Mouse (Mus musculus) thymus, adult 18-20 months (tissue): ENCODE results near the gene Cacna2d2.

Experiments used
- DNase-seq, 2 experiments: peaks; one replicate each; pipeline ENCODE4 v3.0.0; 2022; ENCODE audit warnings: mixed read lengths in 2 of 2

Gene Cacna2d2

GRCm38 (mm10) chr9:107464130-107464529 lies 64.7 kb downstream of the Cacna2d2 start:
- no peak for DNase-seq

DNA sequence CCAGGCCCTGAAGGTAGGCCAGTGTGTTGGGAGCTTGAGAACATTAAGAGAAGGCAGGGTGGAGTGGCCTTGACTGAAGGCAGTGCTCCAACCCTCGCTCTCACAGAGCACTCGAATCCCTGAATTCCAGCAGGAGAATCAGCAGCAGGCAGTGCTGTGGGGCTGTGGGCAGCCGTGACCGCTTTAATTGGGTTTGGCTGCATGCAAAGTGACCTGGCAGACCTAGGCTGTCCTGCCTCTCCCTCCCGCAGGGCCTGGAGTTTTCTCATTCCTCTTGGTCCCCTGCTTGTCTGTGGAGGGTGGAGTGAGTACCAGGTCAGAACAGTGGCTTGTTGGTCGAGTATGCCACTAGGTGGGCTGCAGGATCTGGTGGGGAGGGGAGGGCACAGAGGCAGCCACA lies 66.2 kb downstream of the Cacna2d2 start:
- no peak for DNase-seq

GRCm38 (mm10) chr9:107469213-107469795 lies 69.9 kb downstream of the Cacna2d2 start:
- no peak for DNase-seq

GRCm38 (mm10) chr9:107470427-107470826 lies 71.0 kb downstream of the Cacna2d2 start:
- no peak for DNase-seq

DNA sequence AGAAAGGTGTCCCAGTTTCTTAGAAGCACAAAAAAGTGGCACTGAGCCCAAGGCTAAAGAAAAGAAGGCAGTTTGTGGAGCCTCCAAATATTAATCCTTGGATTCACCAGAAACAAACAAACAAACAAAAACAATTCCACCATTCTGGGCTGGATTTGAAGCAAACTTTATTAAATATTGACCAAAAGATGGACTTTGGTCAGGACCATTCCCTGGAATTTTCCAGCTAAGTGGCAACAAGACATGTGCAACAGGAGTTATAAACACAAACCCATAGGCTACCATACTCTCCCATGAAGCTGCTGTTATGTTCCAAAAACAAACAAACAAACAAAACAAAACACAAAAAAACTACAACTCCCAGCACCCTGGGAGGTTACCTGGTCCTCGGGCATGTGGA lies 74.6 kb downstream of the Cacna2d2 start:
- no peak for DNase-seq

DNA sequence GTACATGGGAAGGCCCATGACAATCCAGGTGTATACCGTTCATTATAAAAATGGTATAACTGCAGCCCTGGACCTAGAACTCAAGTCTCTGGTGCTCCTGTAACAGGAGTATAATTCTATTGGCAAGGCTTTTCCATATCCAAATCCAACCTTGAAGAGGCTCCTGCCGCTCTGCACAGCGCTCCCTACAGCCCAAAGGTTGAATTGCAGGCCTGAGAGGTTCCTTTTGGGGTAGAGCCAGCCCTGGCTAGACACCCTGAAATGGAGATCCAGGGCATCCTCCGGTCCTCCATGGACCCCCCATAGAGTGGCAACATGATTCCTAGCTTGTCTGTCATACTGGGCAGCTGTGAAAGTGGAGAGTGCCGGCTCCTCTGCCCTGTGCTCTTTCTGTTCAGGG lies 79.6 kb downstream of the Cacna2d2 start:
- no peak for DNase-seq

GRCm38 (mm10) chr9:107479593-107479992 lies 80.2 kb downstream of the Cacna2d2 start:
- DNase-seq, result no peak

DNA sequence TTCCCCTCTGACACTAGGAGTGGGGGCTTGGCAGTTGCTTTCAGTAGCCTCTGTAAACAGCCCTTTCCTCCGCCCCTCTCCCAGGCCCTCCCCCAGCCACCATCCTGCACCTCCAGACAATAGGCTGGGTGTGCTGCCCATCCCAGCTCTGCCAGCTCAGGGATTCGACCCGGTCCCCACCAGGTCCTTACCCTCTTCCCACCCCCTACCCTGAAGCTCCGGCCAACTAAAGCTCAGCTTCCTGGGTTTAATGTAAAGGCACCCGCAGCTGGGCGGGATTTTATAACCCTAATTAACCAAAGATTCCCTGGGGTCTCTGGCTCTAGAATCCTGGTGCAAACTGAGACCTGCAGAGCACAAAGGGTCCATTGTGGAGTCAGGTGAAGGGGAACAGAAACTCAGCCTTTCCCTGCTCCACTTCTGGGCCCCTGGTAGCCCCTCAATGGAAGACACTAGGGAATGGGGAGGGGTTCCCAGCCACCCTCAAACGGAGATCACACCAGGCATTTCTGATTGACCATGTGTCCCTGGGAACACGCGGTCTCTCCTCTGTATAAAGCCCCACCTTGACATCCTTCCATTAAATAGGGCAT lies 81.2 kb downstream of the Cacna2d2 start:
- no peak for DNase-seq

DNA sequence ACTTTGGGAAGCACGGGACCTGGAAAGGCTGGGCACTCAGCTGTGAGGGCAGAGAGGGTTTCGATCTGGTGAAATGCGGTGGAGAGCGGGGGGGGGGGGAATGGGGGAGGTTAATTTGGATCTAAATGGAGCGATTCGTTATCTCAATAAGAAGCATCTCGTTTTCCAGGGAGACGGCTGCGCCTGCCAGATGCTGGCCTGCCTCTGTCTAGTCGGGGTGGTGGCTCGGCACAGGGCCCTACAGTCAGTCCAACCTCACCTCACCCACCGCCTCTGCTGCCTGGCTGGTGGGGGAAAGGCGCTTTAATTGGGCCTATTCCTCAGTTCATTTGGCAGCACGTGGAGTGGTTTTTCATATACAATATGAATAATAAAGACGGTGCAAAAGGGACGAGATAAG lies 81.9 kb downstream of the Cacna2d2 start:
- DNase-seq, result no peak

GRCm38 (mm10) chr9:107482004-107482403 lies 82.6 kb downstream of the Cacna2d2 start:
- DNase-seq, result no peak

DNA sequence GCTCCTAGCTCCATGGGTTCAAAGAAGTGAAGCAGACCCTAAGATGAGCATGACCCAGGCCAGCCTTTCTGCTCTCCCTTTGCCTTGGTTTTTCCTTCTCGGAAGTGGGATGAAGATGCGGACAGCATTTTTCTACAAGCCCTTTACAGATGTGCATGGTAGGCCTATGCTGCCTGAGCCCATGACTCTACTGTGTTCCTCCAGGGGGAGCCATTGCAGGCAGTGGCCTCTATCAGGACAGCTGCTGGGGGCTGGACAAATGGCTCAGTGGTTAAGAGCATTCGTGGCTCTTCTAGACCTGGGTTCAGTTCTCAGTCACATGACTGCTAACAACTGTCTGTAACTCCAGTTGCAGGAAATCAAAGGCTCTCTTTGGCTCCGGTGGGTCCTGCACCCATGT lies 83.4 kb downstream of the Cacna2d2 start:
- DNase-seq, result no peak

- DNase-seq, result no peak
Measured at GRCm38 (mm10) chr9:107483714-107484113, 84.3 kb downstream of the Cacna2d2 start.

- DNase-seq, result no peak
Measured at GRCm38 (mm10) chr9:107484302-107484701, 84.9 kb downstream of the Cacna2d2 start.

GRCm38 (mm10) chr9:107484766-107485165 lies 85.4 kb downstream of the Cacna2d2 start:
- no peak for DNase-seq

DNA sequence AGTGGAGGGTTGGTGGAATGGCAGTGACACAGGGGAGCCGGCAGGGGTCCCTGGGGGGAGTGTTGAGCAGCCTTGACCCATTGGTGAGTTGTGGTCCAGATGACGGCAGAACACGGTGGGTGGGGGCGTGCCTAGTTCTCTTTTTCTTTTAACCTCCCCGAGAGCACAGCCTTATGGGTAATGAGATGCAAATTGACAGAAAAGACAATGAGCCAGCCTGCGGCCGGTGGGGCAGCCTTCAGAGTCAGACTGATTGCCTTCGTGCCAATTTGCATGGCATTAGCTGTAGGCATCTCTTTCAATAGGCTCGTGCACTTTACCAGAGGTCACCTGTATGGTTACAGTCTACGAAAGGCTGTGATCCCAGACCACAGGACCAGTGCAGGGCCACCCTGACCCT lies 86.7 kb downstream of the Cacna2d2 start:
- DNase-seq, result no peak

GRCm38 (mm10) chr9:107486507-107487225 lies 87.3 kb downstream of the Cacna2d2 start:
- DNase-seq, result no peak

GRCm38 (mm10) chr9:107490146-107490545 lies 90.7 kb downstream of the Cacna2d2 start:
- no peak for DNase-seq

DNA sequence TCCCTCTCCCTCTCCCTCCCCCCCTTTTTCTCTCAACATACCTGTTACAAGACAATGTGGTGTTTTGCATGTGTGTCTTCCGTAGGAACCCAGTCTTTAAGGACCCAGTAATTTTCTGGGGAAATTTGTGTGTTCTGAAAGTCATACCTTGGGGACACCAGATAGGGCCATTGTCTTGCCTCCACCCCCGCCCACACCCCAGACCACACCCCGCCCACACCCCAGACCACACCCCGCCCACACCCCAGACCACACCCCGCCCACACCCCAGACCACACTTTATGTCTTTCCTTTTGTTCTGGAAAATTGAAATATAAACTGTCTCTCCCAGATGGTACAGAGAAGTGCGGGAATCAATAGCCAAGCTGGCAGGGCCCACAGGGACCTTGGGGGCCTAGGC lies 91.2 kb downstream of the Cacna2d2 start:
- no peak for DNase-seq

GRCm38 (mm10) chr9:107493511-107493910 lies 94.1 kb downstream of the Cacna2d2 start:
- DNase-seq, result no peak

- no peak for DNase-seq
Measured at GRCm38 (mm10) chr9:107494238-107494637, 94.8 kb downstream of the Cacna2d2 start.

DNA sequence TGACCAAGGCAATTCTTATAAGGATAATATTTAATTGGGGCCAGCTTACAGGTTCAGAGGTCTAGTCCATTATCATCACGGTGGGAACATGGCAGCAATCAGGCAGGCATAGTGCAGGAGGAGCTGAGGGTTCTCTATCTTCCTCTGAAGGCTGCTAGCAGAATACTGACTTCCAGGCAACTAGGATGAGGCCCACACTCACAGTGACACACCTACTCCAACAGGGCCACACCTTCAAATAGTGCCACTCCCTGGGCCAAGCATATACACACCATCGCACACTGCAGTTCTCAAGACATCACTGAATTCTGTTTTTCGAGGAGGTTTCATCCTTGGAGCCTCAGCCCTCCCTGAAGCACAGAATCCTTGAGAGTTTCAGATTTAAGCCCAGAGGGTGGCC lies 96.9 kb downstream of the Cacna2d2 start:
- DNase-seq, result no peak

- DNase-seq, result no peak
Measured at GRCm38 (mm10) chr9:107500708-107501286, 101.4 kb downstream of the Cacna2d2 start.

GRCm38 (mm10) chr9:107502131-107502846 lies 102.9 kb downstream of the Cacna2d2 start:
- no peak for DNase-seq
